Mouse (Mus musculus) large intestine, adult 2 months (tissue): ENCODE measurements around the gene Rps6ka1. TPM values are rescaled to one million over a fixed set of nuclear protein-coding genes. Genes with fewer than 3 reads are reported as not detected.
"Not testable (repeated sequence)": the region's sequence is repeated elsewhere in the genome, so short reads cannot be mapped to it uniquely, and the experiment has no call there.

Source experiments
- DNase-seq: peaks from one replicate; pipeline ENCODE4 v3.0.0-alpha.2; 2012; ENCODE audit warnings: low read depth, low spot score
- WGBS: fragments of 180-500 bp; shearing (Covaris S2); methylation state at CpG from one replicate; pipeline ENCODE4 v1.1.7; 2018; 5-methylcytosine and 5-hydroxymethylcytosine counted together
- polyA plus RNA-seq: library from polyadenylated mRNA; depleted of rRNA; stranded (reverse); fragments of >200 nt; gene quantifications from 2 replicates; pipeline ENCODE4 v1.2.3, GENCODE M21; 2012

Rps6ka1 gene
- polyA plus RNA-seq, 1 experiment: 149 TPM

DNA sequence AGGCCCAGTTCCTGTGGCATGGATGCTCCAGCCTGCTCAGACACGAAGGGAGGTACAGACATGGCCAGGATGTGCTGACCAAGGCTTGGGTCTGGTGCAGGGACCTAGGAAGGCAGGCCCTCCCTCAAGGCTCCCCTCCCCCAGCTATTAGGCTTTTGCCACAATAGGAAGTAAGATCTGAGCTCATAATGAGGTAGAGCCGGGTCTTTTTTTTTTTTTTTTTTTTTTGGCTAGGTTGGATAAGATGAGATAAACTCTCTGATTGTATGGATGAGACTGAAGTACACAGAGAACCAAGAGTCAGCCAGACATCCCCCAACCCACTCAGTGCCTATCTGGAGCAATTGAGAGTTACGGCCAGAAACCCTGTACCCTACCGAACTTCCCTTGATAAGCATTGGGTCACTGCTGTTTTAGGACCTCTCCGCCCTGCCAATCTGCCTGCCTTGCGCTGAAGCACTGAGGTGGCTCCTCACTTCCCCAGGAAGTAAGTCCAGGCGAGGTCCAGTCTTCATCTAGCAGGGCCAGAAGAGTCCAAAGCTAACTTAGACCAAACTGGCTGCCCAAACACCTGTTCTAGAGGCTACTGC lies 15.3 kb downstream of the Rps6ka1 start:
- WGBS: 72% methylated on average over 7 of the region's 7 CpGs
- no peak for DNase-seq

DNA sequence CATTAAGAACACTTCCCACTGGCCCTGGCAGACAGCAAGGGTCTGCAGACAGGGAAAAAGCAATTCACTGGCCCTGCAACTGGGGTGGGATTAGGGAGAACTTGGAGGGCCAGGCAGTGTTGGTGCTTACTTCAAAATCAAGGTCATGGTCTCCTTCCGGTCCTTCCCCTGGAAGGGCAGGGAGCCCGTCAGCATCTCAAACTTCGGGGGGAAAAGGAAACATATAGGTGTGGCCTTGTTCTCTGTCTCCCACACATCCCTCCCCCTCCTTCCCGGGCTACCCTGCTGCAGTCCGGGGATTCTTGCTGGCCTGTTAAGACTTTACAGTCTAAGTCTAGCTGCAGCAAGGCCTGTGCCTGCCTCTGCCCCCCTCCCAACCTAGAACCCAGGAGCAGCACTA lies 22.4 kb downstream of the Rps6ka1 start:
- WGBS: 66% methylated on average over 5 of the region's 5 CpGs
- DNase-seq: no peak

DNA sequence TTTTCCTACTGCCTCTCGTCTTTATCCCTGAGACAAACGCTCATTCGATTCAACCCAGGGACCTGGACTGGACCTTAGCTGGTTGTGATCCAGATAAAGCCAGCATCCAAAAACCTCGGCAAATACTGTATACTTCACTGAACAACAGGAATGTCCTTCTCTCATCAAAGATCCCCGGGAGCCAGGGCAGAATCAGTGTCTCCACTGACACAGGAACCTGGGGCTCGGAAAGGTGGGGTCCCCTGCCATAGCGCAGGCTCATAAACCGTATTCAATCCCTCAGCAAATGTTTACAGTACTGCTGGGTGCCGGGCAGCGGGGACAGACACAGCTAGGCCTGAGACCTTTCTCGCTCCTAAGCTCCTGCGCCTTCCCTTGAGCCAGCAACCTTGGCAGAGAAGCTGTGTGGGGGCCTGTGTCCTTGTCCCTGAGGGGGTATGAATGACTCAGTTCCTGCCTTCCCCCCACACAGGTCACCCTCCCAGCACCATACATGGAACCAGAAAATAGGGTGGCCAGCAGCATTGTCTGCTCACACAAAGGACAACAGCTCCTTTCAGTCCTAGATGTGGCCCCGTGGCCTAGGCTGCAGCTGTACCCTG lies 23.1 kb downstream of the Rps6ka1 start:
- no peak for DNase-seq
- WGBS: 69% methylated on average over 13 of the region's 13 CpGs

DNA sequence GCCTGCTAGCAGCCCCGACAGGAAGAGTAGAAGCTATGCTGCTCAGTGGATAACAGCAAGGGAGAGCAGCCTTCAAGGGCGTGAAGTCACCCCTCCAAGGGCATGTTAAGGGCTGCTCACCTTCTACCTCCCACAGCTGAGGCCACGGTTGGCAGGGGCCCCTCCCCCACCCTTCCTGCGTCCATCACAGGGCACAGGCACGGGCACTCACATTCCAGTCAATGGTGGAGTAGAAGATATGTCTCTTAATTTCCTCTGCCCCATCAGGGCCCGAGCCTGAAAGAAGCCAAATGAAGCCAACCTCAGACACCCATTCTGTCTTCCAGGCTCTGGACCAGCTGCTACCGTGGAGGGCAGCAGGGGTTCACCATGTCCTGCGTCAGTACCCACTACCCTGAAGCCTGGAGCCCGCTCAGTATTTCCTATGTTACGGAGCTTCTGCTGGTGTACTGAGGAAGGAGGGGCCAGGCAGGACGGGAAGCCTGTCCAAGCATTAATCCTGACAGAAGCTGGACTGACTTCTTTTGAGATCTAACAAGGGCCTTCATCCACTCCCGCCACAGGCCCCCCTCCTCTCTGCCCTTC lies 23.7 kb downstream of the Rps6ka1 start:
- WGBS: 82% methylated on average over 12 of the region's 12 CpGs
- DNase-seq: no peak

DNA sequence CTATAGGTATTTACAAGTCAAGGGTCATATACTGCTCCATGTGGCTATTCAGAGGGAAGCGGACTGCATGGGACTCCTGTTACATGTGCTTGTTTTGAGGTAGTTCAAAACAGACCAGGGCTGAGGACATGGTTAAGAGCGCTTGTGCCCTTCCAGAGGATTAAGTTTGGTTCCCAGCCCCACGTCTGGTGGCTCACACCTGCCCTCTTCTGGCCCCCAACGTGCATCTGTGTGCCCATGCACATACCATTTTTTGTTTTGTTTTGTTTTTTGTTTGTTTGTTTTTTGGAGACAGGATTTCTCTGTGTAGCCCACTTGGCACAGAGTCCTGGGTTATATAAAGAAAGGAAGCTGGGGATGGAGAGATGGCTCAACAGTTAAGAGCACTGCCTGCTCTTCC lies 30.1 kb downstream of the Rps6ka1 start:
- no peak for DNase-seq
- 65% methylated on average over 4 of the region's 4 CpGs for WGBS

DNA sequence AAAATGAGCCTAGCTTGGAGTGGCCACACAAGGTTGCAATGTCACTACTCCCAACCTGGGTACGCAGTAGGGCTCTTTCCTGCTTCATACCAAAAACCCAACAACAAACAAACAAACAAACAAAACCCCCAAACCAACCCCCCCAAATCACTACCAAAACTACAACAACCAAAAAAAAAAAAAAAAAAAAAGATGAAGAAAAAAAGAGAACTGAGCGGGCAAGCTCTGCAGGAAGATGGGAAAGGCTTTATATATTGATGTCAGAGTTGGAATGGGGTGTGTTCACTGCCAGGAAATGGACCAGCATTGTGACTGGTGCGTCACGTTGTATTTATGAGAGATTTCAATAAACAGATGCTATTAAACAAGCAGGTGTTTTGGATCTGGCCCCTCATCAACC lies 33.0 kb downstream of the Rps6ka1 start:
- WGBS: 78% methylated on average over 4 of the region's 4 CpGs
- DNase-seq: no peak

DNA sequence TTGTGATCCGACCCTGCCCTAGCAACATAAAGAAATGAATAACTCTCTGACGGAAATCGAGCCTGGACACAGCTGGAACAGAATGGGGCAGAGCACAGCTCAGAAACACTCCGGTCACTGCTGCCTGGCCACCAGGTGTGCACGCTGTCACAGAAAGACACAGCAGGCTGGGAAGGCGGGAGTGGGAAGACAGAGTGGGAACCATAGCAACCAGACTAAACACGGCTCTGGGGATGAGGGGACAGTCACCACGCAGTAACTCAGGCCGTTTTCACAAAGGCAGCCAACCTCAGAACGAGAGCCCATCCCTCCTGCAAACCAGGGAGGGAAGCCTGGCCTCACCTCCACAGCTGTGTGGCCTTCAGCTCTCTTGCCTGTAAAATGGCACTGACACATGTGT lies 34.0 kb downstream of the Rps6ka1 start:
- DNase-seq: no peak
- 65% methylated on average over 10 of the region's 10 CpGs for WGBS

DNA sequence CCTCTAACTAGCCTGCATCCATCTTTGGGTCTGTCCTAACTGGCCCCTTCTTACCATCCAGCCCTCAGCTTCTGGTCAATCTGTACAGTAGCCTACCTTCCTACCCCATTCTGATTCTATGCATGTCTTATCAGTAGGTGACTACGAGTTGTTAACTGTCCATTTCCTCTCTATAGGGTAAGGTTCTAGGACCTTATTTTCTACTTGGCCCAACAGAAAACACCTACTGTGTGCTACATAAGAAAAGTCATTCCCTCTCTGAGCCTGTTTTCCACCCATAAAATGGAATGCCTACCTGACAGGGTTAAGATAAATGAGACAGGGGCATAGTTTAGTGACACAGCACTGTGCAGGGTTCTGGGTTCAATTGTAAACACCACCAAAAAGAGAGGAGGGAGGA lies 41.0 kb downstream of the Rps6ka1 start:
- WGBS: 53% methylated on average over 1 of the region's 1 CpGs
- no peak for DNase-seq

DNA sequence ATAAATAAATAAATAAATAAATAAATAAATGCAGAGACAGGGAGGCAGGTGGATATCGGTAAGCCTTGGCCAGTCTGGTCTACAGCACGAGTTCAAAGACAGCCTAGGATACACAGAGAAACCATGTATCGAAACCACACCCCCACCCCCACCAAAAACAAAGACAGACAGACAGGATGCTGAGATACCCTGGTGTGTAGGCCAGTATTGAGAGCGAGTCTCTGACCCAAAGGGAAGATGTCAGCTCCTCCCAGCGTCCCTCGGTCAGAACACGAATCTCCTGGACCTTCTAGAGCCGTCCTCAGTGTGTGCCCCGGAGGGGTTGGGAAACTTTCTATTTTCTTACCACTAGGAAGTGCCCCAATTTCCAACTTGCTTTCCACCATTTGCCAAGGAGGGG lies 42.5 kb downstream of the Rps6ka1 start:
- DNase-seq: no peak
- WGBS: 91% methylated on average over 9 of the region's 9 CpGs

DNA sequence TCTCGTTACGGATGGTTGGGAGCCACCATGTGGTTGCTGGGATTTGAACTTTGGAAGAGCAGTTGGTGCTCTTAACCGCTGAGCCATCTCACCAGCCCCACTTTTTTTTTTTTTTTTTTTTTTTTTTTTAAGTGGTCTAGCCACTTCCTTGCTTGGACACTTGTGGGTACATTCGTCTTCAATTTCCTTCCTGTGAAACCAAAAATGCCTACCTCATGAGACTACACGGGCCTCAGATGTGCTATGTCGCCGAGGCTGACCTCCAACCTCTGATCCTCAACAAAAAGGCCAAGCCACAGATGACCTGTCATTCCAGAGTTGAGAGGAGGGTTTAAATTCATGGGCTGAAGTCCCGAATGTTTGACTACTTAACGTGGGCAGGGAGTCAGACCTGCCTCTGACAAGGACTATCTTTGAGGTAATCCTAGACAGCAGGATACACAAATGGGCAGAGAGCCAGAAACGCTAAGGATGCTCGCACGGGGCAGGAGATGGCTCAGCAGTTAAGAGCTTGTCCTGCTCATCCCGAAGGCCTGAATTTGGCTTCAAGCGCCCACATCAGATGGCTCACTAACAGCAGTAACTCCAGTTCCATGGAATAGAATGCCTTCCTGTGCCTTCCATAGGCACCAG lies 43.3 kb downstream of the Rps6ka1 start:
- DNase-seq: no peak
- WGBS: 59% methylated on average over 14 of the region's 14 CpGs

DNA sequence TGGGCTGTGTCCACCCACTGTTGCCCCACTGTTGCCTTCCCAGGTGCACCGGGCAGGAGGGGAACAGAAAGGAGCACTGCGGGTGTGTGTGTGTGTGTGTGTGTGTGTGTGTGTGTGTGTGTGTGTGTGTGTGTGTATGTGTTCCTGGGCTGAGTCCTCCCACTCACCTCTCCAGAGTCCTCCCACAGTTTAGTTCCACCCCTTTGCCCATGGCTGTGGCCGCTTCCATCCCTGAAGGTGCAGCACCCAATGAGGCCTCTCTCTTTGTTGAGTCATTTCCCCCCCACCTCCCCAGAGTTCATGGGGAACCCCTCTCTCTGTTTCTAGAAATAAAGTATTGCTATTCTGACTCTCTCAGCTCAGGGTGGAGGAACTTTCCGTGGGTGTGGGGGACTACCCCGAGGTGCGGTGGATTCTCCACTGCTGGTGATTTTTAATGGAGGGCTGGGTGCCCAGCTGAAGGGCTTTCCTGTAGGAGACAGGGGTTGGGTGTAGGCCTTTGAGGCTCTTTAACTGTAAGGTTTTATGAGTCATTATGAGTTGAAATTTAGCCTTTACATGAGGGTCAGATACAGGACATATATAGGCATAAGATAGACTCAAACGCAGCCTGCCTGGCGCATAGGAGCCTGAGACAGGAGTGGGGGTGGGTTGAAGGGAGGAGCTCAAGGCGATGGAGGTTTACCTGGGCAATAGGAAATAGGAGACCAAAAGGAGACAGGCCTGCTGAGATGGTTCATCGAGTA lies 44.4 kb downstream of the Rps6ka1 start:
- DNase-seq: no peak
- WGBS: 43% methylated on average over 10 of the region's 10 CpGs

DNA sequence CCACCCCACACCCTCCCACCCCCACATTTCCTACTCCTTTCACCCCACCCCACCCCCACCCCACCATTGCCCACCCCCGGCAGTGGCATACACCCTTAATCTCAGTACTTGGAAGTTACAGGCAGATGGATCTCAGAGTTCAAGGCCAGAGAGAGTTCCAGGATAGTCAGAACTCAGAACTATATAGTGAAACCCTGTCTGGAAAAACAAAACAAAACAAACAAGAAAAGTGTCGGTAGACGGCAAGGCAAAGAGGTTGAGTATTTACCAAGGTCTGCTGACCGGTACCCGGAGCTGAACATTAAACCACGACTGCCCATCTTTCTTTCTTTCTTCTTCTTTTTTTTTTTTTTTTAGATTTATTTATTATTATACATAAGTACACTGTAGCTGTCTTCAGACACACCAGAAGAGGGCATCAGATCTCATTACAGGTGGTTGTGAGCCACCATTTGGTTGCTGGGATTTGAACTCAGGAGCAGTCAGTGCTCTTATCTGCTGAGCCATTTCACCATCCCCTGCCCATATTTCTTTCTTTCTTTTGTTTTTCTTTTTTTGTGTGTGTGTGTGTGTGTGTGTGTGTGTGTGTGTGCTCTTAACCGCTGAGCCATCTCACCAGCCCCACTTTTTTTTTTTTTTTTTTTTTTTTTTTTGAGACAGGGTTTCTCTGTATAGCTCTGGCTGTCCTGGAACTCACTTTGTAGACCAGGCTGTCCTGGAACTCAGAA lies 45.7 kb downstream of the Rps6ka1 start:
- WGBS: 62% methylated on average over 6 of the region's 7 CpGs

DNA sequence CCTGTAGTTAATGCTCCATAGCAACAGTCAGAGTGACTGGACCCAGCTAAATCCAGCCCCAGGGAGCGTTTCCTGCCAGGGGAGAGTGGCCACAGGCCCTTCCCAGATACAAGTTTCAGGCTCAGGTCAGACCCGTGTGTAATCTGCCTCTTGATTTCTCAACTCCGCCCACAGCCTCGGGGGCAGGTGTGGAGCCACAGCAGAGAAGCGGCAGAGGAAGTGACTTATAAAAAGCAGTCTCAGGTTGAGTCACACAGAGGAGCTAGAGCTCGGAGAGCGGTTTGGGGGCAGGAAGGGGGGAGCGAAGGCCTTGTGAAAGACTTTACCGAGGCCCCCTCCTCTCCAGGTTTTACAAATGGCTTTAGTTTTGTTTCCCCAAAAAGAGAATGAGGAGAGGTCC lies 46.6 kb downstream of the Rps6ka1 start:
- 11% methylated on average over 9 of the region's 9 CpGs for WGBS
- peak; percentile 57 for DNase-seq

More for the DNA sequence above, 45.7 kb downstream of the Rps6ka1 start:
- not testable (repeated sequence) for DNase-seq

DNA sequence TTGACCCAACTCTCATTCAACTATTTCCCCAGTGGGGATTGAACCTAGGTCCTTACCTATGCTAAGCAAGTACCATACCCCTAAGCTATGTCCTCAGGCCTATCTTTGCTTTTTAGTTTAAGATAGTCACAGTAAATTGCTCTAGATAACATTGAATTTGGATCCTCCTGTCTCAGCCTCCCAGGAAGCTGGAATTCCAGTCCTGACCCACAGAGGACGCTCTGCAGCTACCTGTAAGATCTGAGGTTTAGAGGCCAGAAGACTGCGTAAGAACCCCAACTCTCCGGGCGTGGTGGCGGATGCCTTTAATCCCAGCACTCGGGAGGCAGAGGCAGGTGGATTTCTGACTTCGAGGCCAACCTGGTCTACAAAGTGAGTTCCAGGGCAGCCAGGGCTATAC lies 47.1 kb downstream of the Rps6ka1 start:
- 90% methylated on average over 7 of the region's 7 CpGs for WGBS
- DNase-seq: no peak

DNA sequence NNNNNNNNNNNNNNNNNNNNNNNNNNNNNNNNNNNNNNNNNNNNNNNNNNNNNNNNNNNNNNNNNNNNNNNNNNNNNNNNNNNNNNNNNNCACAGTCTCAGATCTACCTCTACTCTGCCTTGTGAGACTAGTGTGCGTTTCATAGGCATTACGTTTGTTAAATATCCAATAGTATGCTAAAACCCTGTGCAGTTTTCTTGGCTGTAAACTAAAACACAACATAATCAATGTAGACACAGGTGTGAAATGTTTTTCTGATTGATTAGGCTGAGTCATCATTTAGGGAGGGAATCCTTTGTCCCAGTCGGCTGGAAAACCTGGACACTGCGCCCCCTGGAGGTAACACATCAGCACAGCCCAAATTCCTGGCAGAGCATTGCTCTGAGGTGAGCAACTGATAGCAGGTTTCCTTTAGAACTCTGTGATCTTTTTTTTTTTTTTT lies 48.2 kb downstream of the Rps6ka1 start:
- no peak for DNase-seq
- WGBS: 57% methylated on average over 4 of the region's 4 CpGs

DNA sequence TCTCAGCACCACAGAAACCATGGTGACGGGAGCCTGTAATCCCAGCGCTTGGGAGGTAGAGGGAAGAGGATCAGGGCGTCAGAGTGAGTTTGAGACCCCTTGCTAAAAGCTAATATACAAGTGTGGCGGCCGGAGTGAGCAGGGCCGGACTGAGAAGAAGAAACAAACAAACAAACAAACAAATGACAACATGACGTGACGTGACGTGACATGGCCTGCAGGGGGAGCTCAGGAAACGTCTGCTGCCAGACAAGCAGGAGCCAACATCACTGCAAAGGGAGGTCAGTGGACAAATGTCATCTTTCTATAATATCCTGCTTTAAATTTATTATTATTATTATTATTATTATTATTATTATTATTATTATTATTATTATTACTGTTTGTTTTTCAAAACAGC lies 51.0 kb downstream of the Rps6ka1 start:
- DNase-seq: no peak
- 39% methylated on average over 10 of the region's 10 CpGs for WGBS

DNA sequence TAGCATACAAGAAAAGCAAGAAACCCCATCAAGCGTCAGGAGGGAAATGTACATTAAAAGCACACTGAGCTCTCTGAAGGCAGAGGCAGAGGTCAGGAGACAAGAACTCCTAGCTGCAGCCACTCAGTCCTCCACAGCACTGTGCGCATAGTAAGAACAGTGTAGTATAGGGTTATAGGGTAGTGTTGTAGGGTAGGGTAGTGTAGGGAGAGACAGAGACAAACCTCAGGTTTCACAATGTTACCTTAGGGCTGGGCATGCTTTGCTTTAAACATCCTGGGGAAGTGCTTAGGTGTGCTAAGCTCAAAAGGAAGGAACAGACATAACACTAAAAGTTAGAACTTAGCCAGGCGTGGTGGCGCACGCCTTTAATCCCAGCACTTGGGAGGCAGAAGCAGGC lies 52.4 kb downstream of the Rps6ka1 start:
- WGBS: 93% methylated on average over 5 of the region's 5 CpGs
- DNase-seq: no peak

DNA sequence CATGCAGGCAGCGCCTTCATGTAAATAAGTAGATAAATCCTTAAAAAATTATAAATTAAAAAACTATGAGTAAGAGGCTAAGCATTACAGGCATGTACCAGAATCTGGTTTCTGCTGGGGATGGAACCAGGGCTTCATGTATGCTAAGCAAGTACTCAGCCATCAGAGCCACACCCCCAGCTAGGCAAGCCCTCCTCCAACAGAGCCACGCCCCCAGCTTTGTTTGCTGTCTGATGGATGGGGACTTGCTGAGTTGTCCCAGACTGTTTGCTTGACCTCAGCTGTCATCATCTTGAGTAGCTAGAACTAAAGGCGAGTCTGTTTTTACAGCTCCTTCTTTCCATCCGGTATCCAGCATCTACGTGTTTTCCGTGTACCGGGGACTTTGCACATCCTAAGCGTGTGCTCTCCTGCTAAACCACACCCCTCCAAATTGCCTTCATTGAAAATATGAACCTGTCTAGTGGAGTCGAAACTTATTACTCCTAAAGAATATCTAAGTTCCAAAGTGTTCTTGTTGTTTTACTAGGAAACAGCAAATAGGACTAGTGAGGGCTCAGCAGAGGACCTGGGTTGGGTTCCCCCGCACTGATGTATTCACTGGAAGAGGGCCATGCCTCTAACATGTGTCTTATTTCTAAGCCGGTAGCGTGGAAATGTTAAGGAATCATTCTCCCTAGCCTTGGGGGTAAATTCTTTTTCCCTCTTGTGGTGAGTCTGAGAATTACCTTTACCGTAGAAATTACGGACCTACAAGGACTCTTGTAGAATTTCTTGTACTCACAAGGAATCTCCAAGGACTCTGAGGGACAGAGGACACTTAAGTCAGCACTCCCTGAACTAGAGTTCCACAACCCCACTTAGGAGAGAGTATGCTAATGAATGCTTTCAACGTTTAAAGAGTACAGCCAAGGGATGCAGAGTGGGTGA lies 54.4 kb downstream of the Rps6ka1 start:
- 22% methylated on average over 15 of the region's 15 CpGs for WGBS
- DNase-seq: no peak

DNA sequence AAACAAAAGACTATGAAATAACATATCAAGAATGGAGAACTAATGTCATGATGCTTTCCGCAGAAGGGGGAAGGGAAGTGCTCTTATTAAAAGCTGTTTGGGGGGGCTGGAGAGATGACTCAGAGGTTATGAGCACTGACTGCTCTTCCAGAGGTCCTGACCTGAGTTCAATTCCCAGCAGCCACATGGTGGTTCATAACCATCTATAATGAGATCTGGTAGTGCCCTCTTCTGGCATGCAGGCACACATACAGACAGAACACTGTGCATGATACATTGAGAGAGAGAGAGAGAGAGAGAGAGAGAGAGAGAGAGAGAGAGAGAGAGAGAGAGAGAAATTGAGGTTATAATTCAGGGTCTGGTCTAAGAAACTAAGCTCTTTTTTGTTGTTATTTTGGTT lies 57.1 kb downstream of the Rps6ka1 start:
- DNase-seq: no peak
- 90% methylated on average over 1 of the region's 1 CpGs for WGBS
